Mouse (Mus musculus): Measurements from ENCODE around the gene Gm45783. TPM values are rescaled to one million over a fixed set of nuclear protein-coding genes. Genes with fewer than 3 reads are reported as not detected.

Gm45783 gene
- not detected in 2 replicates for polyA plus RNA-seq (2012; rRNA removed)

DNA sequence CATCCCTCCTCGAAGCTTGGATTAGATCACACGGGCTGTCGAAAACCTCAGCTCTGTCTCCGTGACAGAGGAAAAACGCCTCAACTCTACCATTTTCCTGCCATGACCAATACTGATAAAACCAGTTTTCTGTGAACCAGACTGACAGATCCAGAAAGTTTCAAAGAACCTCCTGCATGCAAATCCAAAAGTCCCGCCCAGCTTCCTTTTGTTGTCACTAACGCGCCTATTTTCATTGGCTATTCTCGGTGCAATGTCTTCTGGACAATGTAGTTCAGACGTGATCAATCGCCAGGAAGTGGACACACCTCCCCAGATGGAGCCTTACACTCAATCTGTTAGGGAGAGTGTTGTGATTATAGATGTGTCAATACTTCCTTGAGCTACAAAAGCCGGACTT lies at the start of gene Gm45783:
Gene Gm45783, minus strand, starts transcription at position 143 of the 400 bp plus-strand sequence.

DNA sequence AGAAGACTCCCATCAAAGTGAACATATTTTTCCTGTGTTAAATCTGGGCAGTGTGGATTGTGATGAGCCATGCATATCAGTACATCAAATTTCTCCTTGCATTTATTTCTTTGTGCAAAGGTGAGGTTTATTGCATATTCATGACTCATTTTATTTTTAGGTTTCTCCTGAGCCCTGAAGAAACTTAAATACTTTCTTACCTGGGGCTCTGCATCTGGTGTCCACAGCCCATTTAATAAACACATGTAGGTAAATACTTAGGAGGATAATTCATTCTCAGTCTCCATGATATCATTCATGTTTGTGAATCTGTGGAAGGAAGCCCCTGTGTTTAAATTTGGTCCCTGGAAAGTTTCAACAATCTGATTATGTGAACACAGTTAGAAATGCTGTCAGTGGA lies 25.2 kb upstream of the Gm45783 start, which contains the start of gene Vmn2r31:
Gene Vmn2r31, minus strand, starts transcription at position 101 of the 400 bp plus-strand sequence.

DNA sequence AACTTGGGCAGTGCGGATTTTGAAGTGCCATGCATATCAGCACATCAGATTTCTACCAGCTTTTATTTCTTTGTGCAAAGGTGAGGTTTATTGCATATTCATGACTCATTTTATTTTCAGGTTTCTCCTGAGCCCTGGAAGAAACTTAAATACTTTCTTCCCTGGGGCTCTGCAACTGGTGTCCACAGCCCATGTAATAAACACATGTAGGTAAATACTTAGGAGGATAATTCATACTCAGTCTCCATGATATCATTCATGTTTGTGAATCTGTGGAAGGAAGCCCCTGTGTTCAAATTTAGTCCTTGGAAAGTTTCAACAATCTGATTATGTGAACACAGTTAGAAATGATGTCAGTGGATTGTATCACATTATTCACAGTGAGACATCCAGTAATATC lies 36.9 kb downstream of the Gm45783 start, which contains the start of gene Vmn2r30:
Gene Vmn2r30, minus strand, starts transcription at position 101 of the 400 bp plus-strand sequence.

Other genes starting within 250 kb of the Gm45783 start
- gene Zfp773, start 237.8 kb downstream of the Gm45783 start, polyA plus RNA-seq (2012; rRNA removed): 0.10 TPM in 2 replicates
- 0.25 and 0.39 TPM in 2 replicates for gene Zfp418, start 203.2 kb downstream of the Gm45783 start, polyA plus RNA-seq (2012; rRNA removed)
- 0.98 and 1.1 TPM in 2 replicates for gene Zfp772, start 164.6 kb downstream of the Gm45783 start, polyA plus RNA-seq (2012; rRNA removed)
- 0.37 and 0.38 TPM in 2 replicates for gene Vmn2r29, start 127.2 kb downstream of the Gm45783 start, polyA plus RNA-seq (2012; rRNA removed)
- gene Gm45844, start 96.3 kb downstream of the Gm45783 start, polyA plus RNA-seq (2012; rRNA removed): 0.35 and 0.47 TPM in 2 replicates
- 6.0 and 7.0 TPM in 2 replicates for gene Clcn4, start 73.7 kb downstream of the Gm45783 start, polyA plus RNA-seq (2012; rRNA removed)
- not detected in 2 replicates for gene Vmn2r30, start 37.0 kb downstream of the Gm45783 start, polyA plus RNA-seq (2012; rRNA removed)
- gene Vmn2r31, start 25.1 kb upstream of the Gm45783 start, polyA plus RNA-seq (2012; rRNA removed): not detected in 2 replicates
- not detected in 2 replicates for gene Vmn2r32, start 105.4 kb upstream of the Gm45783 start, polyA plus RNA-seq (2012; rRNA removed)
- not detected in 2 replicates for gene Vmn2r33, start 192.2 kb upstream of the Gm45783 start, polyA plus RNA-seq (2012; rRNA removed)

Data from liver, embryonic 14 days (tissue).